Mouse (Mus musculus): ENCODE measurements around the gene Tnp2. TPM values are rescaled to one million over a fixed set of nuclear protein-coding genes. Genes with fewer than 3 reads are reported as not detected.
A peak's percentile ranks its signal among the peaks of the same experiment; 100 is the strongest.

Tnp2 gene
- polyA plus RNA-seq, 1 experiment from 2014 or later = not detected

DNA sequence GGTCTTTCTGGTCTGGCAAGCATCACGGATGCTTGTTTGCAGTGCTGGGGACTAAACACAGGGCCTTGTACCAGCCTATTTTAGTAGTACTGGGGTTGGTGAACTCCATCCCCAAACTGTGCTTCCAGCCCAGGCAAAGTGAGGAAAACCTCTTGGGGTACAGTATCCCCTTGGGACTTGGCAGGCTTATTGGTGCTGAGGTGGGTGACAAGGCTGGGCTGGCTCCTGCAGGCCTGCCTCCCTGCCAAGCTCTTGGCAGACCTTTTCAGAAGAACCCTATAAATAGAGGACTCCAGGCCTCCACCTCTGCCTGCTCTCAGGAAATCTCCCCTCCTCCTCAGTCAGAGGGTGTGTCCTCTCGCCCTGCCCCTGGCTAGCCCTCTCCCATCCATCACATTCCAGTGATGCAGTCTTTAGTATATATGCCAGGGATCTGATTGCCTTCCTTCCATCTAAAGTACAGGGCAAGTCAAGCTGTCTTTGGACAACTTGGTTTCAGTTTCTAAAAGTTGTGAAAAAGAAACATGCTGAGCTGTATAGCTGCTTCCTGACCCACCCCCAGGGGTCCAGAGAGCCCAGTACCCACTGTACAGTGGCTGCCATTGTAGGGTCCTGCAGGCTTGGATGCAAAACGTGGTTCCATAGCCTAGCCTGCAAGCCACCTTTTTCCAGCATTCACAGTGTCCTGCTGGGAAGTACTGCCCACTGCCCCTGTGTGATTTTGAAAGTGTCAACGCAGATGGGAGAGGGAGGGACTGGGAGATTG lies 1.5 kb downstream of the Tnp2 start:
- H3K4me1 ChIP-seq (ENCODE audit: control insufficient read depth, insufficient read depth, low read length) = peaks cover 4% of the 10 kb centered on the region; the same call in 1 of the 2 replicates
- H3K4me2 ChIP-seq (ENCODE audit: low read depth, low read length) = no peak overlapping the region; the same call in 1 of the 2 replicates
- H3K27me3 ChIP-seq (ENCODE audit: control insufficient read depth, insufficient read depth, low read length) = no peaks in the 10 kb centered on the region; the same call in 1 of the 2 replicates
- H3K27ac ChIP-seq (replicated peaks; ENCODE audit: low read depth, low read length) = no peak overlapping the region
- no peak overlapping the region for H3K4me3 ChIP-seq (ENCODE audit: low read depth, low read length)
- no peaks in the 10 kb centered on the region for H3K9me3 ChIP-seq (replicated peaks; ENCODE audit: control insufficient read depth, low read length)
- ATAC-seq (replicated peaks; ENCODE audit: insufficient number of reproducible peaks, low FRiP score, low TSS enrichment, low read depth) (no peak), DNase-seq (ENCODE audit: low spot score) (no peak)
- 58% methylated on average over 4 of the region's 4 CpGs for WGBS
- no peaks in the 10 kb centered on the region for H3K36me3 ChIP-seq (replicated peaks; ENCODE audit: control insufficient read depth, insufficient read depth, low read depth, low read length)
- H3K9ac ChIP-seq (replicated peaks; ENCODE audit: low read length) = no peak overlapping the region; the same call in 1 of the 2 replicates

DNA sequence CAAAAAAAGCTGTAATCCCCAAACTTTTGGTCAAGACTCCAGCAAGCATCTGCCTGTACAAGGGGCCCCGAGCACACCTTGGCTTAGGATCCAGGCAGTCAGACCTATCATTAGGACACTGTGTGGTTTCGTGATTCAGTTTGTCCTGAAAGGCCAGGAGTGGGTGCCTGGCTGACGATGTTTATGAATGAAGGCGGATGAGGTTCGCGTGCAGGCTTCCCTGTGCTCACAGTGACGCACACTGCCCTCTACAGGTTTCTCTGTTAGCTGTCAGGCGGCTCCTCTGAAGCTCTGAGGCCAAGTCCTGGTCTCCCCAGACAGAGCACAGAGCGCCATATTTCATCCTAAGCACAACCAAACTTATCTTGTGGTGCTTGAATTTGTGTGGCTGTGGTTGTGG lies 2.2 kb downstream of the Tnp2 start:
- H3K9ac ChIP-seq (replicated peaks; ENCODE audit: low read length) = peak overlapping the region; percentile 67
- 2% methylated on average over 9 of the region's 9 CpGs for WGBS
- H3K4me2 ChIP-seq (ENCODE audit: low read depth, low read length) = peak overlapping the region; percentile 98
- no peaks in the 10 kb centered on the region for H3K36me3 ChIP-seq (replicated peaks; ENCODE audit: control insufficient read depth, insufficient read depth, low read depth, low read length)
- H3K9me3 ChIP-seq (replicated peaks; ENCODE audit: control insufficient read depth, low read length) = no peaks in the 10 kb centered on the region
- peak; percentile 31 for ATAC-seq (replicated peaks; ENCODE audit: insufficient number of reproducible peaks, low FRiP score, low TSS enrichment, low read depth)
- H3K27ac ChIP-seq (replicated peaks; ENCODE audit: low read depth, low read length) = peak overlapping the region; percentile 94
- DNase-seq (ENCODE audit: low spot score) = peak; percentile 95
- peaks cover 4% of the 10 kb centered on the region; the same call in 1 of the 2 replicates for H3K4me1 ChIP-seq (ENCODE audit: control insufficient read depth, insufficient read depth, low read length)
- peak overlapping the region; percentile 66 for H3K4me3 ChIP-seq (ENCODE audit: low read depth, low read length)
- H3K27me3 ChIP-seq (ENCODE audit: control insufficient read depth, insufficient read depth, low read length) = no peaks in the 10 kb centered on the region; the same call in 1 of the 2 replicates

GRCm38 (mm10) chr16:10785371-10786231 lies 2.9 kb downstream of the Tnp2 start, which contains the start of gene Socs1:
Gene Socs1, minus strand, starts transcription at chr16:10785536.
- WGBS = under 1% methylated on average over 54 of the region's 59 CpGs
- Histone ChIP-seq H3K4me2 (ENCODE audit: low read depth, low read length) (peak within 1 kb of the TSS; percentile 98), H3K4me3 (ENCODE audit: low read depth, low read length) (peak within 1 kb of the TSS; percentile 66), H3K27ac (replicated peaks; ENCODE audit: low read depth, low read length) (peak within 1 kb of the TSS; percentile 94), H3K4me1 (ENCODE audit: control insufficient read depth, insufficient read depth, low read length) (peaks cover 4% of the 10 kb centered on the region; the same call in 1 of the 2 replicates), H3K27me3 (ENCODE audit: control insufficient read depth, insufficient read depth, low read length) (no peaks in the 10 kb centered on the region; the same call in 1 of the 2 replicates), H3K9ac (replicated peaks; ENCODE audit: low read length) (peak within 1 kb of the TSS; percentile 67), H3K9me3 (replicated peaks; ENCODE audit: control insufficient read depth, low read length) (no peaks in the 10 kb centered on the region), H3K36me3 (replicated peaks; ENCODE audit: control insufficient read depth, insufficient read depth, low read depth, low read length) (no peaks in the 10 kb centered on the region)
- DNase-seq (ENCODE audit: low spot score) (peak; percentile 91), ATAC-seq (replicated peaks; ENCODE audit: insufficient number of reproducible peaks, low FRiP score, low TSS enrichment, low read depth) (peak; percentile 81)

- no peaks in the 10 kb centered on the region for H3K36me3 ChIP-seq (replicated peaks; ENCODE audit: control insufficient read depth, insufficient read depth, low read depth, low read length)
- peak; percentile 81 for ATAC-seq (replicated peaks; ENCODE audit: insufficient number of reproducible peaks, low FRiP score, low TSS enrichment, low read depth)
- peak overlapping the region; percentile 66 for H3K4me3 ChIP-seq (ENCODE audit: low read depth, low read length)
- H3K27me3 ChIP-seq (ENCODE audit: control insufficient read depth, insufficient read depth, low read length) = no peaks in the 10 kb centered on the region; the same call in 1 of the 2 replicates
- H3K9me3 ChIP-seq (replicated peaks; ENCODE audit: control insufficient read depth, low read length) = no peaks in the 10 kb centered on the region
- 0% methylated on average over 33 of the region's 55 CpGs for WGBS
- peaks cover 4% of the 10 kb centered on the region; the same call in 1 of the 2 replicates for H3K4me1 ChIP-seq (ENCODE audit: control insufficient read depth, insufficient read depth, low read length)
- H3K27ac ChIP-seq (replicated peaks; ENCODE audit: low read depth, low read length) = peak overlapping the region; percentile 94
- peak overlapping the region; percentile 67 for H3K9ac ChIP-seq (replicated peaks; ENCODE audit: low read length)
- H3K4me2 ChIP-seq (ENCODE audit: low read depth, low read length) = peak overlapping the region; percentile 98
- peak; percentile 95 for DNase-seq (ENCODE audit: low spot score)
Observed at GRCm38 (mm10) chr16:10784793-10785370, 3.6 kb downstream of the Tnp2 start.

DNA sequence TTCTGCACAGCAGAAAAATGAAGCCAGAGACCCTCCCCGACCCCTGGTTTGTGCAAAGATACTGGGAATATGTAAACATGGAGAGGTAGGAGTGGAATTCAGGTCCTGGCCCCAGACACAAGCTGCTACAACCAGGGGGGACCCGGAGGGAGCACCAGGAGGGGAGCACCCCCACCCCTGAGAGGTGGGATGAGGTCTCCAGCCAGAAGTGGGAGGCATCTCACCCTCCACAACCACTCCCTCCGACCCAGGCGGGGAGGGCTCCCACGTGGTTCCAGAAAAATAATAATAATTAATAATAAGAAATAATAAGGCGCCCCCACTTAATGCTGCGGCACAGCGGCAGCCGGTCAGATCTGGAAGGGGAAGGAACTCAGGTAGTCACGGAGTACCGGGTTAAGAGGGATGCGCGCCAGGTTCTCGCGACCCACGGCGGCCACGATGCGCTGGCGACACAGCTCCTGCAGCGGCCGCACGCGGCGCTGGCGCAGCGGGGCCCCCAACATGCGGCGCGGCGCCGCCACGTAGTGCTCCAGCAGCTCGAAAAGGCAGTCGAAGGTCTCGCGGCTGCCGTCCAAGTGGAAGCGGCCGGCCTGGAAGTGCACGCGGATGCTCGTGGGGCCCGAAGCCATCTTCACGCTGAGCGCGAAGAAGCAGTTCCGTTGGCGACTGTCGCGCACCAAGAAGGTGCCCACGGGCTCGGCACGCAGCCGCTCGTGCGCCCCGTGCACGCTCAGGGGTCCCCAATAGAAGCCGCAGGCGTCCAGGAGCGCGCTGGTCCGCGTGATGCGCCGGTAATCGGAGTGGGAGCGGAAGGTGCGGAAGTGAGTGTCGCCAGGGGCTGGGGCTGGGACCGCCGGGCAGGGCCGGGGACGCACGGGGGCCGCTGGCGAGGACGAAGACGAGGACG lies 4.3 kb downstream of the Tnp2 start:
- whole genome bisulfite sequencing = 2% methylated on average over 81 of the region's 81 CpGs
- ATAC-seq (replicated peaks; ENCODE audit: insufficient number of reproducible peaks, low FRiP score, low TSS enrichment, low read depth) (no peak), DNase-seq (ENCODE audit: low spot score) (peak; percentile 62)
- peak overlapping the region; percentile 66 for H3K4me3 ChIP-seq (ENCODE audit: low read depth, low read length)
- peak overlapping the region; percentile 94; the same call in 1 of the 2 replicates for H3K27ac ChIP-seq (replicated peaks; ENCODE audit: low read depth, low read length)
- no peaks in the 10 kb centered on the region for H3K36me3 ChIP-seq (replicated peaks; ENCODE audit: control insufficient read depth, insufficient read depth, low read depth, low read length)
- peak overlapping the region; percentile 67 for H3K9ac ChIP-seq (replicated peaks; ENCODE audit: low read length)
- H3K9me3 ChIP-seq (replicated peaks; ENCODE audit: control insufficient read depth, low read length) = no peaks in the 10 kb centered on the region
- peaks cover 4% of the 10 kb centered on the region; the same call in 1 of the 2 replicates for H3K4me1 ChIP-seq (ENCODE audit: control insufficient read depth, insufficient read depth, low read length)
- no peaks in the 10 kb centered on the region; the same call in 1 of the 2 replicates for H3K27me3 ChIP-seq (ENCODE audit: control insufficient read depth, insufficient read depth, low read length)
- H3K4me2 ChIP-seq (ENCODE audit: low read depth, low read length) = peak overlapping the region; percentile 98

- DNase-seq (ENCODE audit: low spot score) (no peak), ATAC-seq (replicated peaks; ENCODE audit: insufficient number of reproducible peaks, low FRiP score, low TSS enrichment, low read depth) (no peak)
- Histone ChIP-seq H3K27ac (replicated peaks; ENCODE audit: low read depth, low read length) (no peak overlapping the region), H3K9ac (replicated peaks; ENCODE audit: low read length) (no peak overlapping the region), H3K9me3 (replicated peaks; ENCODE audit: control insufficient read depth, low read length) (no peaks in the 10 kb centered on the region), H3K4me1 (ENCODE audit: control insufficient read depth, insufficient read depth, low read length) (peaks cover 4% of the 10 kb centered on the region; the same call in 1 of the 2 replicates), H3K4me2 (ENCODE audit: low read depth, low read length) (peak overlapping the region; percentile 1; the same call in 1 of the 2 replicates), H3K4me3 (ENCODE audit: low read depth, low read length) (peak overlapping the region; percentile 66; the same call in 1 of the 2 replicates), H3K27me3 (ENCODE audit: control insufficient read depth, insufficient read depth, low read length) (no peaks in the 10 kb centered on the region; the same call in 1 of the 2 replicates), H3K36me3 (replicated peaks; ENCODE audit: control insufficient read depth, insufficient read depth, low read depth, low read length) (no peaks in the 10 kb centered on the region)
- WGBS = 62% methylated on average over 8 of the region's 8 CpGs
Observed at GRCm38 (mm10) chr16:10783451-10783850, 5.0 kb downstream of the Tnp2 start.

DNA sequence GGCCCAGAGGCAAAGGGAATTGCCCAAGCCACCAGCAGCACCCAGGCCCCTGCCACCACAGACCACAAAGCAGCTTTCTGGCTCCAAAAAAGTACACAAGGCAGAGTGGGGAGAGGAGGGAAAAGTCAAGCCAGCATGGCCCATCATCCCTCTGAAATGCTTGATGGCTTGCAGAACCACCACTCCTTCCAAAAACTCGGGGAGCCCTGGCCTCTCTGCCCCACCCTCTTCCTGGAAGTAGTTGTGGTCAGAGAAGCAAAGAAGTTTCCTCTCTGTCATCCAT lies 5.4 kb downstream of the Tnp2 start:
- Histone ChIP-seq H3K9me3 (replicated peaks; ENCODE audit: control insufficient read depth, low read length) (no peaks in the 10 kb centered on the region), H3K36me3 (replicated peaks; ENCODE audit: control insufficient read depth, insufficient read depth, low read depth, low read length) (no peaks in the 10 kb centered on the region), H3K27me3 (ENCODE audit: control insufficient read depth, insufficient read depth, low read length) (no peaks in the 10 kb centered on the region; the same call in 1 of the 2 replicates), H3K27ac (replicated peaks; ENCODE audit: low read depth, low read length) (no peak overlapping the region), H3K9ac (replicated peaks; ENCODE audit: low read length) (no peak overlapping the region), H3K4me2 (ENCODE audit: low read depth, low read length) (peak overlapping the region; percentile 16; the same call in 1 of the 2 replicates), H3K4me3 (ENCODE audit: low read depth, low read length) (no peak overlapping the region), H3K4me1 (ENCODE audit: control insufficient read depth, insufficient read depth, low read length) (peaks cover 4% of the 10 kb centered on the region; the same call in 1 of the 2 replicates)
- ATAC-seq (replicated peaks; ENCODE audit: insufficient number of reproducible peaks, low FRiP score, low TSS enrichment, low read depth) = no peak
- no peak for DNase-seq (ENCODE audit: low spot score)
- 45% methylated on average over 1 of the region's 1 CpGs for WGBS
